Mouse (Mus musculus): ENCODE results near the gene Dusp16. TPM values are rescaled to one million over a fixed set of nuclear protein-coding genes. Genes with fewer than 3 reads are reported as not detected.

Dusp16 gene
- polyA plus RNA-seq, 2 experiments: 3.7 to 4.1 TPM

DNA sequence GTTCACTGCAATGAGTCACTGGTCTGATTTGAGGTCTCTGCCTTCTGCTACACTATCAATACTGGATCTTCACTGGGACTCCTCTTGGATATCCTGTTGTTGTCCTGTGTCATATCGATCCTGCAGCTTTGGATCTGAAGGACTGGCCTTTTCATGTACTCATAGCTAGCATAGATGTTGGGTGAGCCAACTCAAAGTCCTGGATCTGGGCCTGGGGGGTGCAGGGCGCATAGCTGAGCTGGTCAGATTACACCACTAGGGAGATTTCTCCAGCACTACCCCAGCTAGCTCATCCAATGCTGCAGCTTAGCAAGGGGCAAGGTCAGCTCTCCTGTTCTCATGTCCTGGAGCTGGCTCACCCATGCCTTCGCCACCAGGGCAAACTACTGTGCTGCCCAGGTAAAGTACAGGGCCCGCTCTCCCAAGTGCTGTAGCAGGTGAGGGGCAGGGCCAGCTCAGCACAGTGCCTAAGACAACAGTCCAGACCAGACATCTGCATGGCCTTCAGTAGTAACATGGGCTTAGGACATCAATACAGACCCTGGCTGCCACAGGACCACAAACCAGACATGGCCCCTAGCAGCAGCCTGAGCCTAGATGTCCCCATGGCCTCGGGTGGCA, 27.9 kb downstream of the Dusp16 start:
- WGBS (ENCODE audit: insufficient replicate concordance): 77% methylated on average over 5 of the region's 5 CpGs
- DNase-seq (ENCODE audit: low read depth in 3 of 3, low spot score in 3 of 3): no peak
- Histone ChIP-seq H3K4me1 (replicated peaks; ENCODE audit: control insufficient read depth in 2 of 2, insufficient read depth in 2 of 2, low read length in 1 of 2) (peaks cover 0 to 3% of the 10 kb centered on the region in 2 experiments; a peak in 1 of 4 replicates), H3K4me3 (ENCODE audit: insufficient read depth in 1 of 2, low read depth in 2 of 2, low read length in 2 of 2) (no peak overlapping the region), H3K36me3 (replicated peaks; ENCODE audit: control insufficient read depth, insufficient read depth, low read depth) (no peaks in the 10 kb centered on the region), H3K9me3 (ENCODE audit: control insufficient read depth, low read length) (no peaks in the 10 kb centered on the region), H3K27ac (no peak overlapping the region), H3K27me3 (ENCODE audit: control insufficient read depth, insufficient read depth, low read length) (no peaks in the 10 kb centered on the region), H3K9ac (replicated peaks) (no peak overlapping the region), H3K4me2 (ENCODE audit: low read depth) (no peak overlapping the region)
- peak; percentile 33; the same call in 1 of the 2 replicates for ATAC-seq (ENCODE audit: insufficient read depth)
- TF ChIP-seq CTCF (IDR thresholded peaks at IDR 0.05; ENCODE audit: low read depth): no peak
- TF ChIP-seq EP300 (IDR thresholded peaks at IDR 0.05; ENCODE audit: low read depth): no peak

DNA sequence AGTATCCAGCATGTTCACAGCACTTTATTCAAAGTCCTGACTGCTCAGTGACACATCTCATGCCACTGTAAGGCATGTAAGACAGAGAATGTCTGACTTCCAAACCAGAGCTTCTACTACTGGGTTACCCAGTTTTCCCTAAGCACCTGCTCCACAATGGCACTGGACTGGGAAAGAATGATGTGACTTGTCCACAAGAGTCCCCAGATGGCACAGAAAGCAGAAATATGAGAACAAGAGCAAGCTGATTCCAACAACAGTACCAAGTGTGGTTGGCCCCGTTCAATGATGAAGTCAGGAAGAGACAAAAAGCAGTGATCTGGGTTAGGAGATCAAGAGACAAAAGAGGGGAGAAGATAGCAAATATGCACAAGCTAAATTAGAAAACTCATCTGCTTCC, 29.0 kb downstream of the Dusp16 start:
- WGBS (ENCODE audit: insufficient replicate concordance): 58% methylated on average over 1 of the region's 1 CpGs
- Histone ChIP-seq H3K9ac (replicated peaks) (no peak overlapping the region), H3K27me3 (ENCODE audit: control insufficient read depth, insufficient read depth, low read length) (no peaks in the 10 kb centered on the region), H3K9me3 (ENCODE audit: control insufficient read depth, low read length) (no peaks in the 10 kb centered on the region), H3K4me1 (replicated peaks; ENCODE audit: control insufficient read depth in 2 of 2, insufficient read depth in 2 of 2, low read length in 1 of 2) (peaks cover 0 to 3% of the 10 kb centered on the region in 2 experiments; a peak in 1 of 4 replicates), H3K4me2 (ENCODE audit: low read depth) (no peak overlapping the region), H3K27ac (no peak overlapping the region), H3K4me3 (ENCODE audit: insufficient read depth in 1 of 2, low read depth in 2 of 2, low read length in 2 of 2) (no peak overlapping the region), H3K36me3 (replicated peaks; ENCODE audit: control insufficient read depth, insufficient read depth, low read depth) (no peaks in the 10 kb centered on the region)
- DNase-seq (ENCODE audit: low read depth in 3 of 3, low spot score in 3 of 3) (no peak), ATAC-seq (ENCODE audit: insufficient read depth) (no peak)
- TF ChIP-seq EP300 (IDR thresholded peaks at IDR 0.05; ENCODE audit: low read depth): no peak
- no peak for TF ChIP-seq CTCF (IDR thresholded peaks at IDR 0.05; ENCODE audit: low read depth)

DNA sequence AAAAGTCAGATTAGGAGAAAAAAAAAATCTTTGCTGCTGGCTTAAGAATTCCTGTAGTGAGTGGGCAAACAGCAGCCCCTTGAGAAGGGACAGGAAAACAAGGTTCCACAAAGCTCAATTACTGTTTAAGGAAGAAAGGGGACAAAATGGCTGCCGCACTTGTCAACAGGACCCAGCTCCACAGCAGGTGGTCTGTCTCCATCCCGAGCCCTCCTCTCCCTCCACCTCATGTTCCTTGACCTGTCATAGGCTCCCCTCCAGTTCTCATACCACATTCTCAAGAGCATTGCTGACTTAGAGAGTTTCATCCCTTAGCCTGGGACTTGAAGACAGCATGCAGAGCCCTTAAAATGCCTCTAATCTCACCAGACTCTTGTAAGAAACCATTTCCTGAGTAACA, 30.6 kb downstream of the Dusp16 start:
- H3K36me3 ChIP-seq (replicated peaks; ENCODE audit: control insufficient read depth, insufficient read depth, low read depth): no peaks in the 10 kb centered on the region
- no peak overlapping the region for H3K27ac ChIP-seq
- H3K9ac ChIP-seq (replicated peaks): no peak overlapping the region
- no peaks in the 10 kb centered on the region for H3K4me1 ChIP-seq (replicated peaks; ENCODE audit: control insufficient read depth in 2 of 2, insufficient read depth in 2 of 2, low read length in 1 of 2)
- no peak overlapping the region for H3K4me2 ChIP-seq (ENCODE audit: low read depth)
- ATAC-seq (ENCODE audit: insufficient read depth) (no peak), DNase-seq (ENCODE audit: low read depth in 3 of 3, low spot score in 3 of 3) (no peak)
- H3K9me3 ChIP-seq (ENCODE audit: control insufficient read depth, low read length): no peaks in the 10 kb centered on the region
- no peak for TF ChIP-seq EP300 (IDR thresholded peaks at IDR 0.05; ENCODE audit: low read depth)
- no peak for TF ChIP-seq CTCF (IDR thresholded peaks at IDR 0.05; ENCODE audit: low read depth)
- H3K4me3 ChIP-seq (ENCODE audit: insufficient read depth in 1 of 2, low read depth in 2 of 2, low read length in 2 of 2): no peak overlapping the region
- no peaks in the 10 kb centered on the region for H3K27me3 ChIP-seq (ENCODE audit: control insufficient read depth, insufficient read depth, low read length)
- WGBS (ENCODE audit: insufficient replicate concordance): 62% methylated on average over 2 of the region's 2 CpGs

DNA sequence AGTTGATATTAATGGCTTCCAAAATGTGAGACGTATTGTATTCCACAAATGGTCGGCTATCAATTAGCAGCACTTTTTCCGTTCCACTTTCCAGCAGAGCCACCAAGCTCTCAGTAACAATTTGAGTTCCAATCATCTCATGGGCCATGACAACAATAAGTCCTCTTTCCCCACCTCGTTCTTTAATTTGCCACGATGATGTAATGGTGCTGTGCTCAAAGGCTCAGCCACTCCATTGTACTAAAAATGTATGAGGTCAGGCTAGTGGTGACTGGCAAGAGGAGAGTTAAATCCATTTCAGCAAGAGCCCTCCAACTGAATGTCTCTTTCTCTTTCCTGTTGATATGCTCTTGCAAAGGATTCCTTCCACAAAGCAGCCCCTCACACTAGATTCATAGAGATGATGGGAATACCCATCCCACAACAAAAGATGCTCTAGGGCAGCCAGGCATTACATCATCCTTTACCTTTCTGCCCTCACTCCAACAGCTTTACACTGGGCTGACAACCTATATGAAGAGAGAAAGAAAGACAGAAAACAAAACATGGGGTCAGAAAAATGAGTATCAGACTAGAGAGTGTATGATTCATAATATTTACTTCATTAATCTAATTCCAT, 31.4 kb downstream of the Dusp16 start:
- ATAC-seq (ENCODE audit: insufficient read depth) (no peak), DNase-seq (ENCODE audit: low read depth in 3 of 3, low spot score in 3 of 3) (no peak)
- H3K4me3 ChIP-seq (ENCODE audit: insufficient read depth in 1 of 2, low read depth in 2 of 2, low read length in 2 of 2): no peak overlapping the region
- no peaks in the 10 kb centered on the region for H3K9me3 ChIP-seq (ENCODE audit: control insufficient read depth, low read length)
- TF ChIP-seq CTCF (IDR thresholded peaks at IDR 0.05; ENCODE audit: low read depth): no peak
- no peak for TF ChIP-seq EP300 (IDR thresholded peaks at IDR 0.05; ENCODE audit: low read depth)
- no peak overlapping the region for H3K9ac ChIP-seq (replicated peaks)
- no peaks in the 10 kb centered on the region; a peak in 1 of 4 replicates for H3K4me1 ChIP-seq (replicated peaks; ENCODE audit: control insufficient read depth in 2 of 2, insufficient read depth in 2 of 2, low read length in 1 of 2)
- no peak overlapping the region for H3K27ac ChIP-seq
- no peaks in the 10 kb centered on the region for H3K27me3 ChIP-seq (ENCODE audit: control insufficient read depth, insufficient read depth, low read length)
- no peak overlapping the region for H3K4me2 ChIP-seq (ENCODE audit: low read depth)
- 79% methylated on average over 5 of the region's 5 CpGs for WGBS (ENCODE audit: insufficient replicate concordance)
- no peaks in the 10 kb centered on the region for H3K36me3 ChIP-seq (replicated peaks; ENCODE audit: control insufficient read depth, insufficient read depth, low read depth)

DNA sequence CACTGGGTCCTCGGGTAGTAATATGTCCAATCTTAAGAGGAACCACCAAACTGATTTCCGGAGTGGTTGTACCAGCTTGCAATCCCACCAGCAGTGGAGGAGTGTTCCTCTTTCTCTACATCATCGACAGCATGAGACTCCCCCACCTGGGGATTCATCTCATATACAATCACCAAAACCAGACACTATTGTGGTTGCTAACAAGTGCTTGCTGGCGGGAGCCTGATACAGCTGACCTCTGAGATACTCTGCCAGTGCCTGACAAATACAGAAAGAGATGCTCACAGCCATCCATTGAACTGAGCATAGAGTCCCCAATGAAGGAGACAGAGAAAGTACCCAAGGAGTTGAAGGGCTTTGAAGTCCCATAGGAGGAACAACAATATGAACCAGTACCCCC, 36.4 kb downstream of the Dusp16 start:
- Histone ChIP-seq H3K9ac (replicated peaks) (no peak overlapping the region), H3K27me3 (ENCODE audit: control insufficient read depth, insufficient read depth, low read length) (no peaks in the 10 kb centered on the region), H3K9me3 (ENCODE audit: control insufficient read depth, low read length) (no peaks in the 10 kb centered on the region), H3K4me3 (ENCODE audit: insufficient read depth in 1 of 2, low read depth in 2 of 2, low read length in 2 of 2) (no peak overlapping the region), H3K4me2 (ENCODE audit: low read depth) (no peak overlapping the region), H3K36me3 (replicated peaks; ENCODE audit: control insufficient read depth, insufficient read depth, low read depth) (no peaks in the 10 kb centered on the region; the same call in 1 of the 2 replicates), H3K4me1 (replicated peaks; ENCODE audit: control insufficient read depth in 2 of 2, insufficient read depth in 2 of 2, low read length in 1 of 2) (peaks cover 3 to 12% of the 10 kb centered on the region in 2 experiments; a peak in 3 of 4 replicates), H3K27ac (no peak overlapping the region)
- ATAC-seq (ENCODE audit: insufficient read depth) (no peak), DNase-seq (ENCODE audit: low read depth in 3 of 3, low spot score in 3 of 3) (no peak)
- TF ChIP-seq CTCF (IDR thresholded peaks at IDR 0.05; ENCODE audit: low read depth) (no peak), EP300 (IDR thresholded peaks at IDR 0.05; ENCODE audit: low read depth) (no peak)
- 32% methylated on average over 4 of the region's 4 CpGs for WGBS (ENCODE audit: insufficient replicate concordance)
